Comparison of ENCODE assay signal across 9 mouse cellular contexts in genomic region chr4:124633281-124633680, GRCm38 (mm10). TPM values are rescaled to one million over a fixed set of nuclear protein-coding genes. Genes with fewer than 3 reads are reported as not detected.
DNase-seq lines count a peak whose midpoint lies in the region; ATAC-seq and TF ChIP-seq lines count a peak whose summit lies in the region.
"Had no signal": no experiment of that assay in that cellular context is flagged by ENCODE, and none has a peak within 500 bp of the region (broad histone marks: within the 10 kb centered on the region; RNA-seq: fewer than 3 reads in every experiment).

No protein-coding gene starts in this region.

- WGBS in kidney, embryonic 14.5 days, result 5% methylated on average over 9 of the region's 9 CpGs
- 4% methylated on average over 9 of the region's 9 CpGs for WGBS in liver, postnatal 0 days (ENCODE audit: insufficient replicate concordance)
- 11% methylated on average over 9 of the region's 9 CpGs for WGBS in forebrain, embryonic 12.5 days

- H3K9me3 ChIP-seq in kidney, embryonic 14.5 days (ENCODE audit: control insufficient read depth, low read length), result no peaks in the 10 kb centered on the region
- H3K9me3 ChIP-seq in MEL (replicated peaks; ENCODE audit: insufficient read depth, low read length), result no peaks in the 10 kb centered on the region
- no peaks in the 10 kb centered on the region for H3K9me3 ChIP-seq in liver, postnatal 0 days (ENCODE audit: low read length)
- H3K9me3 ChIP-seq in forebrain, embryonic 12.5 days, result no peaks in the 10 kb centered on the region

- no peak for TF ChIP-seq RAD21 in MEL (IDR thresholded peaks at IDR 0.05; ENCODE audit: low read depth, low read length)

- no peak overlapping the region for H3K4me2 ChIP-seq in kidney, embryonic 14.5 days (replicated peaks; ENCODE audit: low read depth, low read length)
- H3K4me2 ChIP-seq in liver, postnatal 0 days (ENCODE audit: low read depth, low read length), result no peak overlapping the region
- H3K4me2 ChIP-seq in forebrain, embryonic 12.5 days, result no peak overlapping the region

- H3K27me3 ChIP-seq in kidney, embryonic 14.5 days (ENCODE audit: control insufficient read depth, insufficient read depth, low read length), result no peaks in the 10 kb centered on the region; the same call in none of the 2 replicates
- H3K27me3 ChIP-seq in MEL (ENCODE audit: control insufficient read depth in 1 of 2, insufficient read depth in 2 of 2, low read length in 2 of 2), result no peaks in the 10 kb centered on the region
- H3K27me3 ChIP-seq in liver, postnatal 0 days (ENCODE audit: insufficient read depth, low read length), result no peaks in the 10 kb centered on the region
- peaks cover 27% of the 10 kb centered on the region for H3K27me3 ChIP-seq in forebrain, embryonic 12.5 days

- no peak for TF ChIP-seq EP300 in MEL (IDR thresholded peaks at IDR 0.05; ENCODE audit: low read depth in 1 of 2, low read length in 2 of 2)
- no peak for TF ChIP-seq EP300 in liver, postnatal 0 days (IDR thresholded peaks at IDR 0.05; ENCODE audit: low read depth)

- no peak overlapping the region for H3K9ac ChIP-seq in kidney, embryonic 14.5 days (ENCODE audit: low read depth, low read length)
- H3K9ac ChIP-seq in MEL (ENCODE audit: control insufficient read depth, low read depth, low read length, poor library complexity, severe bottlenecking), result no peak overlapping the region
- H3K9ac ChIP-seq in liver, postnatal 0 days (replicated peaks), result no peak overlapping the region
- H3K9ac ChIP-seq in forebrain, embryonic 12.5 days, result no peak overlapping the region

- no peaks in the 10 kb centered on the region for H3K79me2 ChIP-seq in MEL (ENCODE audit: control insufficient read depth, insufficient read depth, low read length, poor library complexity)

- no peak for TF ChIP-seq CTCF in MEL (IDR thresholded peaks at IDR 0.05 in 2 of 3, conservative IDR thresholded peaks at IDR 0.05 in 1 of 3; ENCODE audit: control insufficient read depth in 1 of 3, insufficient read depth in 1 of 3, low read depth in 2 of 3, low read length in 3 of 3, poor library complexity in 1 of 3, severe bottlenecking in 1 of 3)
- no peak for TF ChIP-seq CTCF in liver, postnatal 0 days (IDR thresholded peaks at IDR 0.05; ENCODE audit: low read depth)

- H3K4me1 ChIP-seq in kidney, embryonic 14.5 days (ENCODE audit: control insufficient read depth, insufficient read depth, low read length), result no peaks in the 10 kb centered on the region
- H3K4me1 ChIP-seq in MEL (ENCODE audit: control insufficient read depth in 1 of 2, insufficient read depth in 2 of 2, low read length in 2 of 2), result no peaks in the 10 kb centered on the region
- H3K4me1 ChIP-seq in liver, postnatal 0 days (ENCODE audit: insufficient read depth), result no peaks in the 10 kb centered on the region
- H3K4me1 ChIP-seq in forebrain, embryonic 12.5 days, result peaks cover 4% of the 10 kb centered on the region; the same call in 1 of the 2 replicates

- no peak overlapping the region for H3K27ac ChIP-seq in kidney, embryonic 14.5 days (ENCODE audit: low read depth, low read length)
- no peak overlapping the region for H3K27ac ChIP-seq in MEL (ENCODE audit: control insufficient read depth, low read depth, low read length)
- no peak overlapping the region for H3K27ac ChIP-seq in liver, postnatal 0 days (ENCODE audit: low read depth)
- no peak overlapping the region for H3K27ac ChIP-seq in forebrain, embryonic 12.5 days

- DNase-seq in kidney, adult 18-20 months, result peak; percentile 19
- DNase-seq in MEL (ENCODE audit: low read depth, low spot score), result peak; percentile 28
- peak; percentile 23 for DNase-seq in c-Kit-positive CD71-negative TER-119-negative erythroid progenitor cells, embryonic 14.5 days (ENCODE audit: low read depth)
- peak; percentile 54 for DNase-seq in liver, postnatal 0 days
- no peak for DNase-seq in cerebellum, adult 11-12 months

- no peak for TF ChIP-seq POLR2A in MEL (IDR thresholded peaks at IDR 0.05; ENCODE audit: control insufficient read depth in 1 of 2, insufficient read depth in 1 of 2, low read depth in 1 of 2, low read length in 2 of 2, poor library complexity in 1 of 2)

- H3K36me3 ChIP-seq in kidney, embryonic 14.5 days (ENCODE audit: control insufficient read depth, insufficient read depth, low read length), result no peaks in the 10 kb centered on the region
- H3K36me3 ChIP-seq in MEL (ENCODE audit: control insufficient read depth in 1 of 2, insufficient read depth in 2 of 2, low read length in 2 of 2), result no peaks in the 10 kb centered on the region
- no peaks in the 10 kb centered on the region for H3K36me3 ChIP-seq in liver, postnatal 0 days (replicated peaks; ENCODE audit: insufficient read depth, low read length)
- H3K36me3 ChIP-seq in forebrain, embryonic 12.5 days (replicated peaks), result no peaks in the 10 kb centered on the region

- no peak for ATAC-seq in kidney, embryonic 14.5 days (ENCODE audit: low FRiP score, low TSS enrichment)
- no peak for ATAC-seq in liver, postnatal 0 days
- ATAC-seq in forebrain, embryonic 12.5 days (ENCODE audit: low FRiP score), result no peak
- no peak for ATAC-seq in megakaryocyte, adult 5-6 weeks (ENCODE audit: poor library complexity, severe bottlenecking)

- H3K4me3 ChIP-seq in kidney, embryonic 14.5 days (ENCODE audit: low read length), result no peak overlapping the region
- H3K4me3 ChIP-seq in MEL (ENCODE audit: control insufficient read depth in 1 of 2, insufficient read depth in 1 of 2, low read depth in 2 of 2, low read length in 2 of 2), result no peak overlapping the region
- H3K4me3 ChIP-seq in liver, postnatal 0 days (ENCODE audit: low read depth, low read length), result no peak overlapping the region
- no peak overlapping the region for H3K4me3 ChIP-seq in forebrain, embryonic 12.5 days (replicated peaks)

TF ChIP-seq in MEL, 35 proteins besides CTCF, POLR2A, EP300 and RAD21:
- no peak for TF ChIP-seq BHLHE40 (IDR thresholded peaks at IDR 0.05; ENCODE audit: borderline replicate concordance, low read depth, low read length)
- no peak for TF ChIP-seq MEF2A (IDR thresholded peaks at IDR 0.05; ENCODE audit: extremely low read depth, insufficient replicate concordance, low read depth, low read length, poor library complexity, severe bottlenecking)
- no peak for TF ChIP-seq MXI1 (IDR thresholded peaks at IDR 0.05; ENCODE audit: low read depth, low read length)
- no peak for TF ChIP-seq KAT2A (conservative IDR thresholded peaks at IDR 0.05; ENCODE audit: low read depth, low read length)
TF ChIP-seq in MEL: peak in this region for 0.

RNA-seq across cellular contexts. Expression of gene 3100002H09Rik, which starts 22.7 kb away (rescaled TPM):
- polyA plus RNA-seq in kidney, embryonic 14.5 days (2014; fragmentation: Nextera tagmentation; extraction: Ambion mirVana), result not detected in 2 replicates
- total RNA-seq in MEL (2012; rRNA removed), result not detected in 2 replicates
- not detected for polyA plus RNA-seq in MEL (2012; ENCODE audit: insufficient read depth in 1 of 2, insufficient read length in 2 of 2, low read depth in 1 of 2, low replicate concordance in 2 of 2, missing spikeins in 1 of 2)
- not detected in 2 replicates for polyA plus RNA-seq in liver, postnatal 0 days (2015; fragmentation: Nextera tagmentation; extraction: Ambion mirVana)
- polyA plus RNA-seq in forebrain, embryonic 12.5 days (2016; fragmentation: Nextera tagmentation; extraction: Ambion mirVana), result 0.47 and 0.74 TPM in 2 replicates
- total RNA-seq in megakaryocyte, adult 5-6 weeks (2015), result not detected in 2 replicates
- total RNA-seq in megakaryocyte, adult 5-6 weeks (2017), result not detected in 2 replicates
- polyA plus RNA-seq: liver, embryonic 16.5 days had no signal

RNA-seq across cellular contexts. Expression of gene Pou3f1, which starts 23.3 kb away (rescaled TPM):
- polyA plus RNA-seq in kidney, embryonic 14.5 days (2014; fragmentation: Nextera tagmentation; extraction: Ambion mirVana), result 1.6 and 1.7 TPM in 2 replicates
- total RNA-seq in MEL (2012; rRNA removed), result not detected in 2 replicates
- polyA plus RNA-seq in MEL (2012; ENCODE audit: insufficient read depth in 1 of 2, insufficient read length in 2 of 2, low read depth in 1 of 2, low replicate concordance in 2 of 2, missing spikeins in 1 of 2), result not detected
- not detected in 2 replicates for polyA plus RNA-seq in liver, postnatal 0 days (2015; fragmentation: Nextera tagmentation; extraction: Ambion mirVana)
- polyA plus RNA-seq in forebrain, embryonic 12.5 days (2016; fragmentation: Nextera tagmentation; extraction: Ambion mirVana), result 16.0 and 21.6 TPM in 2 replicates
- total RNA-seq in megakaryocyte, adult 5-6 weeks (2015), result not detected in 2 replicates
- total RNA-seq in megakaryocyte, adult 5-6 weeks (2017), result not detected in 2 replicates
- polyA plus RNA-seq: liver, embryonic 16.5 days had no signal
